Mouse (Mus musculus) limb, embryonic 10.5 days (tissue): ENCODE measurements around the gene 5730596B20Rik. TPM values are rescaled to one million over a fixed set of nuclear protein-coding genes. Genes with fewer than 3 reads are reported as not detected.
A peak's percentile ranks its signal among the peaks of the same experiment; 100 is the strongest.

ENCODE experiments used
- DNase-seq: peaks from one replicate; pipeline ENCODE4 v3.0.0-alpha.2; 2017; ENCODE audit warnings: low spot score
- H3K27ac ChIP-seq: fragments of 300-500 bp; sonication (generic); 2 replicates; pipeline ENCODE4 v1.5.1; 2016; ENCODE audit warnings: mild to moderate bottlenecking
- H3K27me3 ChIP-seq: fragments of 300-500 bp; sonication (generic); 2 replicates; pipeline ENCODE4 v1.6.1; 2016; ENCODE audit warnings: low read depth, mild to moderate bottlenecking; ENCODE audit not compliant: poor library complexity, severe bottlenecking
- H3K36me3 ChIP-seq: fragments of 300-500 bp; sonication (generic); 2 replicates; pipeline ENCODE4 v1.6.1; 2016; ENCODE audit warnings: mild to moderate bottlenecking, moderate library complexity
- H3K4me1 ChIP-seq: fragments of 300-500 bp; sonication (generic); 2 replicates; pipeline ENCODE4 v1.6.1; 2016
- H3K4me3 ChIP-seq: fragments of 300-500 bp; sonication (generic); 2 replicates; pipeline ENCODE4 v1.5.1; 2016; ENCODE audit warnings: mild to moderate bottlenecking, moderate library complexity
- H3K9me3 ChIP-seq: fragments of 300-500 bp; sonication (generic); replicated peaks from 2 replicates; pipeline ENCODE4 v1.6.1; 2016; ENCODE audit warnings: mild to moderate bottlenecking
- WGBS: fragments of 180-500 bp; shearing (Covaris S2); methylation state at CpG from one replicate; pipeline ENCODE4 v1.1.7; 2016; 5-methylcytosine and 5-hydroxymethylcytosine counted together
- polyA plus RNA-seq: library from polyadenylated mRNA; unstranded; fragments of >200 nt; fragmentation: Nextera tagmentation; extraction: Ambion mirVana; gene quantifications from 2 replicates; pipeline ENCODE4 v1.2.1, GENCODE M21; 2016

Gene 5730596B20Rik
- polyA plus RNA-seq, 1 experiment from 2014 or later, result 1.3 TPM

DNA sequence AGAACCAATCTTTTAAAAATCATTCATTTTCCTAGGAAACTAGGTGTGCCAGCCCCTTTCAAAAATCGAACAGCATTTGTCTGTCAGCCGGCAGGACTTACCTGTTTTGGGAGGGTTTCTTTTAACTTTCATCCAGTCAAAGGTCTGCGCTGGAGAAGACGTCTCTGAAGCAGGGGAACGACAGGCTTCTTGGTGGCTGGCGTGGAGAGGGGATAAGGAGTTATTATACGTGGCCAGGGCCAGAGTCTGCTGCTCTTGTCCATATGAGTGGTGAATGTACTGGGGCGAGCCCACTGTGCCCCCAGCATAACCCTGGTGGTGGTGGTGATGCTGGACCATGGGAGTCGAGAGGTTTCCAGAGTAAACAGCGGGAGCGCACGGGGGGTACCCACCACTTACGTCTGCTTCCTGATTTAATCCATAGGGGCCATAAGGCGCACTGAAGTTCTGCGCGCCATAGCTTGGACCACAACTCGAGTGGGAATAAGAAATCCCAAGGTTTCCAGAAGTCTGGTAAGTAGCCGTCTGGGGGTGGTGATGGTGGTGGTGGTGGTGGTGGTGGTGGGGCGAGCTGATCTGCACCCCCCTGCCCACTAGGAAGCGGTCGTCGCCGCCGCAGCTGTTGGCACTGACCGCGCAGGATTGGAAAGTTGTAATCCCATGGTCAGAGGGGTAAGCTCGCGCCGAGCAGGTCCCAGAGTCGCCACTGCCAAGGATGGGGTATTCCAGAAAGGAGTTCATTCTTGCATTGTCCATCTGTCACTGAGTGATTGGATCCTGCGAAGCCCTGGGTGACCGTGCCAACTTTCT is 19.6 kb upstream of the 5730596B20Rik start:
- peak overlapping the region; percentile 92; the same call in 1 of the 2 replicates for H3K27ac ChIP-seq

DNA sequence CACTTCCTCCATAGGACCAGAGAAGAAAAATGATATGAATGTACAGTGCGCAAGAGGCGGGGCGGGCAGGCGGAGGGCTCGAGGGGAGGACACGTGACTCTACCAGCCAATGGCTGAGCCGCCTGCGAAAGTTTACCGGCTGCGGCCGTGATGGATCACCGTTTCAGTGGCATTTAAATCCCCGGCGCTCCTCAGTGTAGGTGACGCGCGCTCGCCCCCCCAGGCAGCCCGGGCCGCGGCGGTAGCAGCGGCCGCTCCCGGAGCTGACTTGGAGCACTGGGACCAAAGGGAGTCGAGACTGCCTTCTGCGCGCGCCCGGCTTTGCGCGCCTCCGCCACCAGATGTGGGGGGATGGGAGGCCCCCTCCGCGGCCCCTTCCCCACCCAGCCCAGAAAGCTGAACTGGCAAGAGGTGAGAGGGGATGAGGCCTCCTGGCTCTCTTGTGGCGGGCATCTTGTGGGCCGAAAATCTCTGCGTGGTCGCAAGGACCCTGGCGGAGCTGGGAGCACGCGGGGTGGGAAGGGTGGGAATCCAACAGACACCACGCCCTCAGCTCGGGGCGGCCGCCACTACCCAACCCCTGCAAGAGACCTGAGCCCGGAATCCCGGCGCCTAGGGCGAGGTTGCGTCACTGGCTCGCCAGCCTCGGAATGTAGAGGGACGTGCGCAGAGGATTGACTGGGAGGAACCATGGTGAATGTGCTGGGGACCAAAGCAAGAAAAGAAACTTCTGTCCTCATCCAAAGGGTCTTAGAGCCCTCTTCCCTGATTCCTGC is 18.8 kb upstream of the 5730596B20Rik start, which contains the start of gene Hoxa1:
Gene Hoxa1 (minus strand): TSS at position 42 of the 776 bp plus-strand sequence.
- no peaks in the 10 kb centered on the region for H3K9me3 ChIP-seq
- H3K36me3 ChIP-seq, result no peaks in the 10 kb centered on the region
- H3K27me3 ChIP-seq, result peaks cover 60% of the 10 kb centered on the region
- H3K4me1 ChIP-seq, result peaks cover 69% of the 10 kb centered on the region
- WGBS, result under 1% methylated on average over 54 of the region's 55 CpGs
- peak; percentile 91 for DNase-seq
- peak within 1 kb of the TSS; percentile 88 for H3K4me3 ChIP-seq
- peak within 1 kb of the TSS; percentile 92 for H3K27ac ChIP-seq

More for the DNA sequence above, 19.6 kb upstream of the 5730596B20Rik start:
- Histone ChIP-seq H3K36me3 (no peaks in the 10 kb centered on the region), H3K4me3 (peak overlapping the region; percentile 88), H3K4me1 (peaks cover 69% of the 10 kb centered on the region), H3K27me3 (peaks cover 67% of the 10 kb centered on the region), H3K9me3 (no peaks in the 10 kb centered on the region)
- peak; percentile 57 for DNase-seq
- under 1% methylated on average over 32 of the region's 32 CpGs for WGBS

DNA sequence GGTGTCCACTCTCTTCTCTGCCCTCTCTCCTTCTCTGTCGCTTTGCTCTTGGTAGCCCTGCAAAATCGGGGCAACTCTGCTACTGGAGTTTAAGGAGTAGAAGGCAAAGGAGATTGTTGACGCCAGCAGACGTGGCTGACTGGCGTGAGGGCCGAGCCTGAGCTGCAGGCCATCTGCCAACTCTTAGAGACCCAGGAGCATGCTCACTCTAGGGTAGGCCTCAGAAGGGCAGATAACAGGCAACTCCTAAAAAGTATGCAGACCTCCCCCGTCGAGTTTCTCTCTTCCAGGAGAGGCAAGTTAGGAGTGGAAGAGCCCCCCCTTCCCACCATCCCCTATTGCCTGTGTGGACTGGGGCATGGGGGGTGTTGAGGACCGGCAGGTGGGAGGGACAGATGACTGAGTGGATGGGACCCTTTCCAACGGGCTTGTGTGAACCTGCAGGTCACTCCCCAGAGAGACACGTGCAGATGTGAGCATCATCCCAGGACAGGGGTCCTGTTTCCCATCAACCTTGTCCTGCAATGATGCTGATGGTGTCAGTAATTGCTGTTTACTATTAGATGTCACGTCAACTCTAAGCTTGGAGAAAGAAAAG is 18.0 kb upstream of the 5730596B20Rik start:
- peak overlapping the region; percentile 92 for H3K27ac ChIP-seq
- WGBS, result under 1% methylated on average over 12 of the region's 12 CpGs
- DNase-seq, result no peak

DNA sequence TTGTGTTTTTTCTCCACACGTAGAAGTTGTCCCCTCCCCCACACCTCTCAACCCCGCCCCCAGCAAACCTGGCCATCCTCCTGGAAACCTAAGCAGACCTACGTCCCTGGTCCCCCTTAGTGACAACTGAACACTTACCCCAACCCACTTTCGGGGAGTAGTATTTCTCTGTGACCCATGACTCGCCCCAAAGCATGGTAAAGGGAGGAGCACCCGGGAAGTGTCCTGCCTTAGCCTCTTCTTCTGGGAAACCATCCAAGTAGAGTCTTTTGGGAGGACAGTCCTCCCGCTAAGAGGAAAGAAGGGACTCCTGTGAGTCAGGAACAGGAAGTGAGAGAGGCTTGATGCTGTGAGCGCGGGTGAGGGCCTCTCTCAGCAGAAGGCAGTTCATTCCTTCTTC is 17.3 kb upstream of the 5730596B20Rik start:
- peak overlapping the region; percentile 88 for H3K4me3 ChIP-seq
- H3K27ac ChIP-seq, result peak overlapping the region; percentile 75
- H3K4me1 ChIP-seq, result peaks cover 83% of the 10 kb centered on the region
- no peaks in the 10 kb centered on the region for H3K36me3 ChIP-seq
- no peaks in the 10 kb centered on the region for H3K9me3 ChIP-seq
- 2% methylated on average over 9 of the region's 9 CpGs for WGBS
- DNase-seq, result peak; percentile 50
- peaks cover 51% of the 10 kb centered on the region for H3K27me3 ChIP-seq

More for the DNA sequence above, 18.0 kb upstream of the 5730596B20Rik start:
- H3K27me3 ChIP-seq, result peaks cover 56% of the 10 kb centered on the region
- H3K4me1 ChIP-seq, result peaks cover 76% of the 10 kb centered on the region
- no peaks in the 10 kb centered on the region for H3K9me3 ChIP-seq
- no peaks in the 10 kb centered on the region for H3K36me3 ChIP-seq
- H3K4me3 ChIP-seq, result peak overlapping the region; percentile 88

DNA sequence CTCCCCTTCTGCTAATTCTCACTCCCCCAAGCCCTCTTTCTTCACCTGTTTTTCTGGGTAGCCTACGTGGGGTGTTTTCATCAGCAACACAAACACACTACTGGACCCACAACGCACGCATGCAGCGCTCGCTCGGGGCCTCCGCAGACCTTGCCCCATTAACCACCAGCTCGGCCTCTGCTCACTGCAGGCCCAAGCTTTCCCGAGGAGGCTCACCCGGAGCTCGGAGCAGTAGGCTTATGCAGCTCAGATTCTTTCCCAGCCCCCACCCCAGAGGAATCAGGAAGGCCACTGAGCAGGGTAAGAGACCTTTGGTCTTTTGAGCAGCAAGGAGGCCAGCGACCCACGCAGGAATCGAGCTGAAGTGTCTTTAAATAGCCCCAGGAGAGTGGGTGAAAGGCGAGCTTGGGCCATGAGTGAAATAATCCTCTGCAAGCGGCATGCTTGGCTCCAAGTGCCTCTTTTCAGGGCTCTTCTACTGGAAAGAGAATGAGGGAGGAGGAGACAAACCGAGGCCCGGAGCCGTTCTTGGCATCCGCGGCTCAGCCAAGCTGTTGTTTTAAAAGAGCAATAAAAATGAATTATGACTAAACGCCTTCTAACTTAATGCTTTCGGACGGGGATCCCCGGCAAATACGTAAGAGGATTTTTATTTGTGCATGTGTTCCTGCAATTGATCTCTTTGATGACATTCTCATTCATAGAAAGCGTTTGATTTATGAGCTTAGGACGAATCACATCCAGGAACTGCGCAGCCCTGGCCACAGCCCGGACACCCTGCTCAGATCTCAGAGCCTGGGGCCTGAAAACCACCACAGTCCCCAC is 16.6 kb upstream of the 5730596B20Rik start:
- Histone ChIP-seq H3K4me1 (peaks cover 91% of the 10 kb centered on the region), H3K27me3 (peaks cover 45% of the 10 kb centered on the region), H3K9me3 (no peaks in the 10 kb centered on the region), H3K36me3 (no peaks in the 10 kb centered on the region), H3K27ac (peak overlapping the region; percentile 75), H3K4me3 (peak overlapping the region; percentile 88)
- DNase-seq, result peak; percentile 72
- under 1% methylated on average over 30 of the region's 30 CpGs for WGBS

DNA sequence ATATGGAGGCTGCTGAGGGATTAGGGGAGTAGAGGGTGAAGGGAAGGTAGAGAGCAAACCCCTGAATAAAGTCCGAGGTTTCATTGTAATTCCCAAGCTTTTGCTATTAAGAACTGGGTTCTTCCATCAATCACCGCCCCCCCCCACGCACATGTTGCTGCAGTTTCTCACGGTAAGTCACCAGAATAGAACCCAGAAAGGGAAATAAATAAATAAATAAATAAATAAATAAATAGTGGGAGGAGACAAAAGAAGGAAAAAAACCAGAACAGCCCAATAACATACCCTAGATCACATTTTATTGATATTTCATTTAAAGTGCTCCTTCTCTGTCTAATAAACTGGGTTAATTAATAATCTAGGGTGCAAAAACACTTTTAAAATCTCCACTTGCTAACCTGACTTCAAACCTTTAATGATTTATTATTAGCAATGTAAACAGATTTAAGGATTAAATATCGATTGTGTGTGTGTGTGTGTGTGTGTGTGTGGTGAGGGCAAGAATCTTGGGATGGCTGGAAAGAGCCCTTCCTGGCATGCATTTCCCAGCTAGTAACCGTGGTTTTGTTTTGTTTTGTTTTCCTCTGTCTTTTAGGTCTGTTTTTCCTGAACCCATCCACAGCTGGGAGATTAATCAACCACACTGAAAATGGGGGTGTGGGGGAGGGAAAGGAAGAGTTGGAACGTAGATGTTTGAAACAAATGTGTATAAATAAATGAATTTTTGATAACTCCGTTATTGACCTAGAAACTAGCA is 15.8 kb upstream of the 5730596B20Rik start:
- peaks cover 44% of the 10 kb centered on the region for H3K27me3 ChIP-seq
- 5% methylated on average over 8 of the region's 8 CpGs for WGBS
- H3K9me3 ChIP-seq, result no peaks in the 10 kb centered on the region
- peaks cover 96% of the 10 kb centered on the region for H3K4me1 ChIP-seq
- DNase-seq, result peak; percentile 70
- H3K4me3 ChIP-seq, result peak overlapping the region; percentile 88
- H3K27ac ChIP-seq, result 0 out of 2 replicates have a peak overlapping the region, but pooled peaks have one; percentile 75
- H3K36me3 ChIP-seq, result no peaks in the 10 kb centered on the region

DNA sequence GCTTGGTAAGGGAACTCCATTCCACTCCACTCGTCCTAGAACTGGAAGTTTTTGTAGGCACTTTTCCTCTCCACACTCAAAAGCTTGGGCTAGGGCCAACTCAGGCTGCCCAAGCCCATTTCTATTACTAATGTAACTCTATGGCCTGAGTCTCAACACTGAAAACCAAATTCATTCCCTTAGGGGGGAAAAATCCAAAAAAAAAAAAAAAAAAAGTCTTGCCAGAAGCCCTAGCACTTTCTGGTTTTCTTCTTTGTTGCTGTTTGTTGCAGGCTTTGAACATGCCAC is 15.3 kb upstream of the 5730596B20Rik start:
- Histone ChIP-seq H3K4me1 (peaks cover 96% of the 10 kb centered on the region), H3K27ac (no peak overlapping the region), H3K27me3 (peaks cover 44% of the 10 kb centered on the region), H3K36me3 (no peaks in the 10 kb centered on the region), H3K4me3 (0 out of 2 replicates have a peak overlapping the region, but pooled peaks have one; percentile 88), H3K9me3 (no peaks in the 10 kb centered on the region)
- 14% methylated on average over 1 of the region's 1 CpGs for WGBS
- DNase-seq, result no peak

DNA sequence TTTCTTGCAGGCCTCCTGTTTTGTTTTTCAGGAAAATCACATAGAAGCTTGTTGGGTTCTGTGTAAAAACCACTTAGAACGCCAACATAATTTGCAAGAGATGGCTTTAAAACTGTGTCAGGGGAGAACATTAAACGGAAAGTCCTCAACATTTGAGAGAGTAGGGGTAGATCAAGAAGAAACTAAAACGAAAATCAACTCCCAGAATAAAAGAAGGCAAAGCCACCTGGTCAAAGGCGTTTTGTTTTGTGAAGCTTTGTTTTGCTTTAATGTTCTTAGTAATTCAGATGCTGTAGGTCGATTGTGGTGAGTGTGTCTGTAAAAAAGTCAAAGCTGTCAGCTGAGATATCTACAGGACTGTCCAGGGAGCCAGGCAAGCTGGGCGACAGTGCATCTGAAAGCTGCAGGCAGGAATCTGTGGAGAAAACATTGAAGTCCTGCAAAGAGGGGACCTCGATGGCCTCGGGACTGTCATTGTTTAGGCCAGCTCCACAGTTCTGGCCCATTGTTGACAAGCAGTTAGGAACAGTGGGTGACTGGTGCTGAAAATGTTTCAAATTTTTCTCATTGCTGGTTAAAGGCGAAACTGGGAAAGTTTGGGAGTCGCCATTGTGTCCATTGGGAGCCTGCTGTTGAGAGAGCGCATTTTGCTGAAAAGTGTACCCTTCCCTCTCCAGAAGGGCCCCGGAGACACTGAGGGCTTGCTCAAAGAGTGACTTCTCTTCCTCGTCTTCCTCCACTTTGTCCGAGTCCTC is 14.5 kb upstream of the 5730596B20Rik start:
- Histone ChIP-seq H3K27ac (peak overlapping the region; percentile 90), H3K9me3 (no peaks in the 10 kb centered on the region), H3K4me3 (peak overlapping the region; percentile 58), H3K4me1 (peaks cover 96% of the 10 kb centered on the region), H3K27me3 (peaks cover 44% of the 10 kb centered on the region), H3K36me3 (no peaks in the 10 kb centered on the region)
- peak; percentile 58 for DNase-seq
- 6% methylated on average over 14 of the region's 14 CpGs for WGBS

DNA sequence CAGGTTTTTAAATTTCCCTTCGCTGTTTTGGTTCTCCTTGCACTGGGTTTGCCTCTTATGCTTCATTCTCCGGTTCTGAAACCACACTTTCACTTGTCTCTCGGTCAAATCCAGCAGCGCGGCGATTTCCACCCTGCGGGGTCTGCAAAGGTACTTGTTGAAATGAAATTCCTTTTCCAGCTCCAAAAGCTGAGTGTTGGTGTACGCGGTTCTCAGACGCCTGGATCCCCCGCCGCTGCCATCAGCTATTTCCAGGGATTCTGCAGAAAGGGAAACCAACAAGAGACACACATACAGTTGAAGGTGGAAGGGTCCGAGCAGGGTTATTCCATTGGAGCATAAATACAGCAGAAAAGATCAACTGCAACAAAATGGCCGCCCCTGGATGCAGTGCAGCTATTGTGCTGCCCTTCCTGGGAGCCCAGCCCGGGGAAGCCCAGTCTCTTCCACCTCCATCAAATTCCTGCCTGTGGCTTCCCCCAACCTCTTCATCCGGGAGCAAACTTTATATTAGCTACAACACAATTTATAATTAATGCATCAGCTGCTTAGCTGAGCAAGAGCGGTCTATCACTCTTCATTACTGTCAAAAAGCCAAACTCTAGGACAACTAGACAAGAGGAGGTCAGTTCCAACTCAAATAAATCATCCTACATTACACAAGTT is 13.8 kb upstream of the 5730596B20Rik start:
- Histone ChIP-seq H3K4me3 (peak overlapping the region; percentile 58), H3K9me3 (no peaks in the 10 kb centered on the region), H3K4me1 (peaks cover 97% of the 10 kb centered on the region), H3K27ac (peak overlapping the region; percentile 90), H3K27me3 (peaks cover 48% of the 10 kb centered on the region), H3K36me3 (no peaks in the 10 kb centered on the region)
- peak; percentile 73 for DNase-seq
- WGBS, result 2% methylated on average over 17 of the region's 17 CpGs

DNA sequence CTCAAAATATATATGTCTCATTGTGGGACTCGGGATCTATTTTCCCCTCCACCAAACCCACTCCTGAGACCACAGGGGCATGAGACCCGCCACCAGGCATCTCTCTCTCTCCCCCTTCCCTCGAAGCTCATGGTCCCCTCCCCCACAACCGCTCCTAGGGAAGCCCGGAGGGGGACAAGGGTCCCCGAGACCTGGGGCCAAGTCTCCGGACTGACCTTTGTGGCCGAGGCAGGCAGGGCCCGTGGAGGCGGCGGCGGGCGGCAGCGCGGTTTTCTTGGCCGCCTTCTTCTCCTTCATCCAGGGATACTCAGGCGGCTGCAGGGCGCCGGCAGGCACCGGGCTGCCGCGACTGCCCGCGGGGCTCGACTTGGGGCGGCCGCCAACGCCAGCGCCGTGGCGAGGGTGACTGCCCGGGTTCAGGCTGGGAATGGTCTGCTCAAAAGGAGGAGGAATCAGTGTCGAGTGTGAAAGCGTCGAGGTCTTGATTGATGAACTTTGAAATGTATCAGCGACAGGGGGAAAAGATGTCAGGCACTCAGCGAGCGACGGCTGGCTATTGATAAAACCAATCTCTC is 13.2 kb upstream of the 5730596B20Rik start:
- Histone ChIP-seq H3K4me1 (peaks cover 96% of the 10 kb centered on the region), H3K36me3 (0 out of 2 replicates have a peak, but pooled peaks cover 2% of the 10 kb centered on the region), H3K9me3 (no peaks in the 10 kb centered on the region), H3K27me3 (peaks cover 49% of the 10 kb centered on the region), H3K27ac (peak overlapping the region; percentile 90), H3K4me3 (peak overlapping the region; percentile 58)
- peak; percentile 79 for DNase-seq
- WGBS, result under 1% methylated on average over 39 of the region's 39 CpGs
